Mouse (Mus musculus) heart, embryonic 11.5 days (tissue): ENCODE results near the gene Zfp46. TPM values are rescaled to one million over a fixed set of nuclear protein-coding genes. Genes with fewer than 3 reads are reported as not detected.

Experiments
- ATAC-seq: fragments of 200-750 bp; cut with Nextera tagmentation; replicated peaks from 2 replicates; pipeline ENCODE4 v1.8.0; 2017; ENCODE audit warnings: moderate library complexity; ENCODE audit not compliant: insufficient number of reproducible peaks, low FRiP score, low TSS enrichment
- H3K27ac ChIP-seq: fragments of 300-500 bp; sonication (generic); 2 replicates; pipeline ENCODE4 v1.5.1; 2014; ENCODE audit warnings: mild to moderate bottlenecking, low read depth, low read length
- H3K27me3 ChIP-seq: fragments of 300-500 bp; sonication (generic); 2 replicates; pipeline ENCODE4 v1.6.1; 2014; ENCODE audit warnings: mild to moderate bottlenecking, low read length, mixed read lengths; ENCODE audit not compliant: control insufficient read depth, insufficient read depth
- H3K36me3 ChIP-seq: fragments of 300-500 bp; sonication (generic); 2 replicates; pipeline ENCODE4 v1.6.1; 2014; ENCODE audit warnings: mild to moderate bottlenecking, low read length, moderate library complexity, mixed read lengths; ENCODE audit not compliant: control insufficient read depth, insufficient read depth
- H3K4me1 ChIP-seq: fragments of 300-500 bp; sonication (generic); 2 replicates; pipeline ENCODE4 v1.6.1; 2014; ENCODE audit warnings: low read length; ENCODE audit not compliant: control insufficient read depth, insufficient read depth
- H3K4me2 ChIP-seq: fragments of 300-500 bp; sonication (generic); 2 replicates; pipeline ENCODE4 v1.6.1; 2014; ENCODE audit warnings: mild to moderate bottlenecking, moderate library complexity
- H3K4me3 ChIP-seq: fragments of 300-500 bp; sonication (generic); 2 replicates; pipeline ENCODE4 v1.5.1; 2014; ENCODE audit warnings: low read depth, low read length
- H3K9ac ChIP-seq: fragments of 300-500 bp; sonication (generic); 2 replicates; pipeline ENCODE4 v1.6.1; 2014; ENCODE audit warnings: mild to moderate bottlenecking, low read depth, low read length, moderate library complexity
- H3K9me3 ChIP-seq: fragments of 300-500 bp; sonication (generic); replicated peaks from 2 replicates; pipeline ENCODE4 v1.6.1; 2016; ENCODE audit warnings: low read length; ENCODE audit not compliant: control insufficient read depth
- WGBS: fragments of 180-500 bp; shearing (Covaris S2); extraction: QIAGEN DNeasy Blood & Tissue Kit; methylation state at CpG from one replicate; pipeline ENCODE4 v1.1.7; 2014; ENCODE audit not compliant: insufficient replicate concordance; 5-methylcytosine and 5-hydroxymethylcytosine counted together
- polyA plus RNA-seq: library from polyadenylated mRNA; unstranded; fragments of >200 nt; fragmentation: Nextera tagmentation; extraction: Ambion mirVana; gene quantifications from 2 replicates; pipeline ENCODE4 v1.2.1, GENCODE M21; 2014

Gene Zfp46
- polyA plus RNA-seq, 1 experiment from 2014 or later, result 18.4 TPM

DNA sequence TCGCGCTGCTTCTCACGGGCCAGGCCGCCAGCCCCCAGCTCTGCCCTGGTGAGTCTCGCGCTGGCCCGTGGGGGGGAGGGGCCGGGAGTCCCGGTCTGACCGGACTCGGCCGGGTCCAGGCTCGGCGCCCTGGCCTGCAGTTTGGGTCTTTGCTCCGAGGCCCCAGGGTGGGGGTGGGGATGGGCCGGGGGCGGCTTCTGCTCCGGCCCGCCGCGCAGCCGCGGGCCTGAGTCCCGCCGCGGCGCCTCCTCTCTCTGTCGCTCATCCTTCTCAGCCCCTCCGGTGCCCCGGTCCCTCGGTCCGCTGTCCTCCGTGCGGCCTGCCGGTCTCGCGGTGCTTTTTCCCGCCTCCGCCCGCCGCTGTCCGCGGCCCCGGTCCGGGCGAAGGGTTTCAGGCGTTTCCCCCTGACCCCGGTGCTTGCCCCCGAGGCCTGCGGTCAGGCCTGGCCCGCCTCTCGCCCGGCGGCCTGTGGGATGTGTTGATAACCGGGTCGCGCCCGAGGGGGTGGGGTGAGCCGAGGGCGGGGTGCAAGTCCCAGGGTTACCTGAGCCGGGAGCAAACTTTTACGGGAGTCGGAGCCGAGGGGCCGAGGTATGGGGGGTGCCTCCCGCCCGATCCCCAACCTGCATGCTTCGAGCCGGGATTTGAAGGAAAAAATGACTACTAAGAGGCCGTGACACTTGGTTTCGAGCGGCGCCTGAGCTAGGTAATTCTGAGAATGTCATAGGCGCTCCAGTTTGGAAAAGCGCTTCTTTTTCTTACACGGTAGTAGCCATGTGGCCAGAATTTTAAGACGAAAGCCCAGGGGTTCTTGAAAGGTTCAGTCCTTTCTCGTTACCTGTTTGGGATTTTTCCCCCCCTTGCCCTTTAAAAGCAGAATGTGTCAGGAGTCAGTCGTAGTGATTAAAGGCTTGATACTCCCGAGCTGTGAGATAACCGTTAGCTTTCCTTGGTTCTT, 26.8 kb downstream of the Zfp46 start:
- H3K4me3 ChIP-seq, result peak overlapping the region; percentile 98
- ATAC-seq, result peak; percentile 64
- WGBS, result under 1% methylated on average over 77 of the region's 81 CpGs

DNA sequence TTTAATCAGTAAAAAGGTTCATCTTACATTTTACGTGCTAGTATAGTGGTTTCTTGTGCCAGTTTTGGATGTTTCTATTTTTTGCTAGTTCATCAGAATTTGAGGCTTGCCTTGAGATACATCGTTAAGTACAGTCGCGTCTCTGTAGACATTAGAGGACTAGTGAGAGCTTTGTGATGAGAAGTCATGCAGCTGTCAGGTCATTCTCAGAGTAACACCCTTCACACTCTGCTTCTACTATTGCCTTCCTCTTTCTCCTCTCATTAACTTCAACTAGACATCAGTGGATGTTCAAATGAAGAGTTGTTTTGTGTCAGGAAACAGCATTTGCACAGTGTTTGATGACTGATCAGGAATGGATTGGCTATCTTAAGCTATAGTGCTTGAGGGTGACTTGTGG, 28.1 kb downstream of the Zfp46 start:
- ATAC-seq, result no peak
- Histone ChIP-seq H3K9ac (peak overlapping the region; percentile 0; the same call in 1 of the 2 replicates), H3K27ac (no peak overlapping the region), H3K4me2 (peak overlapping the region; percentile 71), H3K4me3 (peak overlapping the region; percentile 98), H3K9me3 (no peaks in the 10 kb centered on the region), H3K27me3 (no peaks in the 10 kb centered on the region), H3K36me3 (peaks cover 4% of the 10 kb centered on the region), H3K4me1 (peaks cover 21% of the 10 kb centered on the region)
- WGBS, result 24% methylated on average over 4 of the region's 4 CpGs

More for the DNA sequence above, 26.8 kb downstream of the Zfp46 start:
- peak overlapping the region; percentile 97 for H3K27ac ChIP-seq
- peak overlapping the region; percentile 94 for H3K9ac ChIP-seq
- no peaks in the 10 kb centered on the region for H3K27me3 ChIP-seq
- peaks cover 21% of the 10 kb centered on the region for H3K4me1 ChIP-seq
- H3K9me3 ChIP-seq, result no peaks in the 10 kb centered on the region
- no peaks in the 10 kb centered on the region for H3K36me3 ChIP-seq
- H3K4me2 ChIP-seq, result peak overlapping the region; percentile 71

DNA sequence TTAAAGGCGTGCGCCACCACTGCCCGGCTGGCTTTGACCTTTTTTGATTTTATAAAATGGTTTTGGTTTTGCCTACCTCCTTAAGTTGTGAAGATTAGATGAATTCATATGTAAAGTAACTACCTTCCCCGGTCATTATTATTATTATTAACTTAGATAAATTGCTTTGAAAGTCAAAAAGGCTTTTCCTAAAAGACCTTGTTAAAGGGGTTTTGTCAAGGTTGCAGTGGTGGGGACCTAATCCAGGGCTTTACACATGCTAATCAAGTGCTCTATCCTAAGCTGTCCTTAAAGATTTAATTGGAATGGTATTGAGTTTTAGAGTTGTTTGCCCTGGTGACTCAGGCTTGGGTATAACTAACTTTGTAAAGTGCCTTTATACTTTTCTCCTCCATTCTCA, 33.2 kb downstream of the Zfp46 start:
- peaks cover 10% of the 10 kb centered on the region for H3K4me1 ChIP-seq
- no peaks in the 10 kb centered on the region for H3K9me3 ChIP-seq
- no peaks in the 10 kb centered on the region for H3K27me3 ChIP-seq
- no peak overlapping the region for H3K4me2 ChIP-seq
- no peak overlapping the region for H3K27ac ChIP-seq
- H3K4me3 ChIP-seq, result no peak overlapping the region
- no peak overlapping the region for H3K9ac ChIP-seq
- peaks cover 23% of the 10 kb centered on the region for H3K36me3 ChIP-seq
- ATAC-seq, result no peak
- 89% methylated on average over 4 of the region's 4 CpGs for WGBS

DNA sequence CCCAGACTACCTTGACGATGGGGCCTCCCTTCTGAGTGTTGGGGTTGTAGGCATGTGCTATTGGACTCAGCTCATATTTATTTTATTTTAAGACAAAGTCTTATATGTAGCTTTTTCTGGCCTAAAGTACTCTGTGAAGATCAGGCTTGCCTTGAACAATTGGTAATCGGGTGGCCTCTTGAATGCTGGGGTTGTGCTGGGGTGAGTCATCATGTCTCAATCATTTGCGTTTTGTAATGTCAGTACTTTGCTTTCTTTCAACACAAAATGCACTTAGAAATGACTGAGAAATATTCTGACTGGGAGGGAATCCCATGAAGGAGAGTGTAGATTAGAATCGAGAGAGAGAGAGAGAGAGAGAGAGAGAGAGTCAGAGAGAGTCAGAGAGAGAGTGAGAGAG, 35.5 kb downstream of the Zfp46 start:
- Histone ChIP-seq H3K36me3 (peaks cover 23% of the 10 kb centered on the region), H3K4me2 (no peak overlapping the region), H3K27ac (no peak overlapping the region), H3K27me3 (no peaks in the 10 kb centered on the region), H3K4me1 (peaks cover 3% of the 10 kb centered on the region; the same call in 1 of the 2 replicates), H3K9me3 (no peaks in the 10 kb centered on the region), H3K9ac (no peak overlapping the region), H3K4me3 (no peak overlapping the region)
- WGBS, result 76% methylated on average over 4 of the region's 4 CpGs
- no peak for ATAC-seq

DNA sequence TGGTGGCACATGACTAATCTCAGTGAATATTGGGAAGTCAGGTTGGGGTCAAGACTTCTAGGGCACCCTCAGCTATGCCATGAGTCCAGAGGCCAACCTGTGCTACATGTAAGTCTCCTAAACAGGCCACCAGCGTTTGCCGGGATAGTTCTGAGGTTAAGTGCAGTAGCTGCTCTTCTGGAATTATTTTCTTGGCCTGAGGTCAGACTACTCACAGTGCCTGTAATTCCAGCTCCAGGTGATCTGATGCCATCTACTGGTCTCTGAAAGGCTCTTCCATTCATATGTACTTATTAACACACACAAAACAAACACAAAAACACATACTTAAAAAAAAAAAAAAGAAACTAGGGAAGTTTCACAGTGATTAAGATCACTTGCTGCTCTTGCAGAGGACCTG, 39.7 kb downstream of the Zfp46 start:
- 72% methylated on average over 2 of the region's 2 CpGs for WGBS
- Histone ChIP-seq H3K27ac (no peak overlapping the region), H3K4me2 (no peak overlapping the region), H3K36me3 (peaks cover 12% of the 10 kb centered on the region), H3K9me3 (no peaks in the 10 kb centered on the region), H3K4me3 (no peak overlapping the region), H3K4me1 (peaks cover 3% of the 10 kb centered on the region; the same call in 1 of the 2 replicates), H3K27me3 (no peaks in the 10 kb centered on the region), H3K9ac (no peak overlapping the region)
- ATAC-seq, result no peak

DNA sequence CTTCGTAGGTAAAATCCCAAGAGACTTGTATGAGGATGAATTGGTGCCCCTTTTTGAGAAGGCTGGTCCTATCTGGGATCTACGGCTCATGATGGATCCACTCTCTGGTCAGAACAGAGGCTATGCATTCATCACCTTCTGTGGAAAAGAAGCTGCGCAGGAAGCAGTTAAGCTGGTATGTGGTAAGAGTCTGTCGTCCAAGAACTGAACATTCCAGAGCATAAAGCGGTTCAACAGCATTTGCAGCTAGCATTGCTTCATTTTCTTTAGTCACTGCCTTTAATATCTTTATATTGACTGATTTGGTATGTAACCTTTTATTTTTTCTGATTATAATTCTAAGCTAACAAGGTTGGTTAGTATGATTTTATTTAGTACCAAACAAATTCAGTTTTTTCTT, 42.8 kb downstream of the Zfp46 start:
- Histone ChIP-seq H3K9me3 (no peaks in the 10 kb centered on the region), H3K4me1 (no peaks in the 10 kb centered on the region), H3K4me2 (no peak overlapping the region), H3K27ac (no peak overlapping the region), H3K27me3 (no peaks in the 10 kb centered on the region), H3K4me3 (no peak overlapping the region), H3K36me3 (peaks cover 6% of the 10 kb centered on the region; the same call in 1 of the 2 replicates), H3K9ac (no peak overlapping the region)
- 80% methylated on average over 5 of the region's 5 CpGs for WGBS
- no peak for ATAC-seq

DNA sequence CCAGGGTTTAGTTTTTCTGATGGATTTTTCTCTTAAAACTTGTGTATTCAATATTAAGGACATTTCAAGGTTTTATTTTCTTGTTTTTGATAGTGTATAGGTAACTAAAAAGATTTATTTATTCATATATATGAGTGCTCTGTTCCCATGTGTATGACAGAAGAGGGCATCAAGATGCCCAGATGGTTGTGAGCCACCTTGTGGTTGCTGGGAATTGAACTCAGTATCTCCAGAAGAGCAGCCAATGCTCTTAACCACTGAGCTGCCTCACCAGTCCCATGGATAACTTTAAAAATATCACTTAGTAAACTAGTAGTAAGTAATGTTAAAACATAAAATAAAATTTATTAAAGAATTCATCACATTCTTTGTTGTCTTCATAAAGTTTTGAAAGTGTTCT, 43.6 kb downstream of the Zfp46 start:
- Histone ChIP-seq H3K4me2 (no peak overlapping the region), H3K27me3 (no peaks in the 10 kb centered on the region), H3K36me3 (peaks cover 6% of the 10 kb centered on the region; the same call in 1 of the 2 replicates), H3K9ac (no peak overlapping the region), H3K4me3 (no peak overlapping the region), H3K9me3 (no peaks in the 10 kb centered on the region), H3K27ac (no peak overlapping the region), H3K4me1 (no peaks in the 10 kb centered on the region)
- no peak for ATAC-seq

DNA sequence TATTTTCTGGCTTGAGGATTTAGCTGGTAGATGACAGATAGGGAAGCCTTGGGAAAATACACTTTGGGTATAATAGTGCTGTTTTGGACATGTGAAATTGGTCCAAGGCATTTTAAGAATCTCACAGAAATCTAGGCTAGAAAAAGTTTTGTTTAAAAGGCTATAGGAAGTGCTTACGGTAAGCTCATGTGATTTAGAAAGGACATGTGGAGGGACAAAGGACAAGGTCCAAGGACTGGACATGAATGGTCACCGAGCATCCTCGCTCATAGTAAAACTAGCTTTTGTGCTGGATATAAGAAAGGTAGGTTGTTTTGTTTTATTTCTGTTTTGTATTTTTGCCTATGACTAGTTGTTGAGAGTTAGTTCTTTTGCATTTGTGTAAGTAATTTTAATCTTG, 47.2 kb downstream of the Zfp46 start:
- ATAC-seq, result no peak

More for the DNA sequence above, 47.2 kb downstream of the Zfp46 start:
- Histone ChIP-seq H3K4me1 (peaks cover 7% of the 10 kb centered on the region; the same call in 1 of the 2 replicates), H3K9me3 (no peaks in the 10 kb centered on the region), H3K9ac (no peak overlapping the region), H3K27ac (no peak overlapping the region), H3K36me3 (peaks cover 8% of the 10 kb centered on the region; the same call in 1 of the 2 replicates), H3K4me3 (no peak overlapping the region), H3K27me3 (no peaks in the 10 kb centered on the region), H3K4me2 (no peak overlapping the region)
- 94% methylated on average over 3 of the region's 3 CpGs for WGBS
